Mouse (Mus musculus) layer of hippocampus, adult 9-11 months (tissue): ENCODE data around the gene Lyl1.

Experiments
- DNase-seq: peaks from one replicate; pipeline ENCODE4 v3.0.0; 2022

Gene Lyl1

GRCm38 (mm10) chr8:84700941-84701911, at the start of gene Lyl1:
Gene Lyl1 (plus strand): TSS chr8:84701457.
- DNase-seq = no peak

DNA sequence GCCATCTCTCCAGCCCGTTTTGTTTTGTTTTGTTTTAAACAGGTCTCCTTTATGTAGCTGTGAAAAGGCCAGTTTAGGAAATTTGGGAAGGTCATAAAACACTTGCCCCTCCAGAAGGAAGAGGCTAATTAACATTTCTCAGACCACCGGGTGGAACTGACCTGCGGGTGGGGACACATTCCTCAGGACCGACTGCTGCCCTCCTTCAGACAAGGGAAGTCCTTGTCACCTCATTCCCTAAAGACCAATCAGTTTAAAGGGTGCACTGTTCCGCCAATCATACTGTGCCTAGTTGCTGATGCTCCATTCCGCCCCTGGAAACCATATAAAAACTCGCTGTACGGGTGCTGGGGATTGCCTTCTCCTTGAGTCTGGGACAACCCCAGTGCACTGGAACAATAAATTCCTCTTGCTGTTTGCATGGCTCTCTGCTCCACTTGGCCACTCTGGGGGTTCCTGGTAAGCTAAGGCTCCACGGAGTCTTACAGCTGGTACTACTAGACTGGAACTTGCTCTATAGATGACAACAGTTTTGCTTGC, 48.1 kb upstream of the Lyl1 start:
- DNase-seq = no peak

- DNase-seq = no peak
Measured at GRCm38 (mm10) chr8:84654597-84654996, 46.7 kb upstream of the Lyl1 start.

DNA sequence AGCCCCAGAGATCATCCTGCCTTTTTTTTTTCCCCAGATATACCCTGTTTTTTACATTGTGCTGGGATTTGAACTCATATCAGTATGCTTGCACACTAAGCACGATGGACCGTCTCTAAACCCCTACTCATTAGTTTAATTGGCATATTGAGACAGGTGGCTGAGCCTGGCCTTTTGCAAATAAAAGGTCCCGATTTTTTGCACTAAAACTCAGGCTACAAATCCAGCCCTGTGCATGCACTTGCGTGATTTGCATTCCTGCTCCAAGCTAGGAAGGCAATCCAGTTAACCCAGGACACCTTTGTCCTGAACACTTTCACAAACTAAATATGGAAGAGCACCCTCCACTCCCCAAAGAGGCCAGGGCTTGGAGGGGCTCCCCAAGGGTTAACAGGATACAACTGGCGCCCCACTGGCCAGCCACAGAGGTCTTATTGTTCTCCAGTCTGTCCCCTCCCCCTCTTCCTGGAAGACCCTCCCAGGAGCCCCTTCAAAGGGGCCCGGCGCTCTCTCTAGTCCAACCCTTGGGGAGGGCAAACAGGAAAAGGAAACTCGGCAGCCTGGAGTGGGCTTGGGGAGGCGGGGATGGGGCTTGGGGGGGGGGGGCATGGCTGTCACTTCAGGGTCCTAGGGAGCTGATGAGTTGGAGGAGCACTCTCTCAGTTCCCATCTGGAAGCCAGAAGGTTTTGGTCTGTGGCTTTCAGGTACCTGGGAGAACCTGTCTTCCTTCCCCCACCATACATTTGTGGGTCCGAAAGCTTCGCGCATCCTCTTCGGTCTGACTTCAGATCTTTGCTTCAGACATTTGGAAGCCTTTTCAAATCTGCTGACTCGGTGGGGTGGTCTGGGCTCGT, 45.7 kb upstream of the Lyl1 start:
- no peak for DNase-seq

GRCm38 (mm10) chr8:84656191-84656525, 45.1 kb upstream of the Lyl1 start:
- DNase-seq = no peak

- no peak for DNase-seq
Measured at GRCm38 (mm10) chr8:84656641-84657126, 44.6 kb upstream of the Lyl1 start.

DNA sequence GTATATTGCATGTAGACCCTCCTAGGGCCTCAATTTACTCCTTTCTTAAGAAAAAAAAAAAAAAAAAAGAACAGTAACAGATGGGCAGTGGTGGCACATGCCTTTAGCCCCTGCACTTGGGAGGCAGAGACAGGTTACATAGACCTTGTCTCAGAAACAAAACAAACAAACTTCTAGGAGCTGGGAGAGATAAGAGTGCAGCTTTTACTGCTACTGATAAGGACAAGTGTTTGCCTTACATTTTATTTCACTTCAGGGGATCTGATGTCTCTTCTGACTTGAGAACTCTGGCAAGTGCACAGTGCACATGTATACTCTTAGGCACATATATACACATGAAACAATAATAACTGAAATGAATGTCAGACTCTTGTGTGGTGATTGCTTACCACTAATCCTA, 44.1 kb upstream of the Lyl1 start:
- no peak for DNase-seq

GRCm38 (mm10) chr8:84657680-84658079, 43.6 kb upstream of the Lyl1 start:
- DNase-seq = no peak

- no peak for DNase-seq
Measured at GRCm38 (mm10) chr8:84658951-84659350, 42.3 kb upstream of the Lyl1 start.

DNA sequence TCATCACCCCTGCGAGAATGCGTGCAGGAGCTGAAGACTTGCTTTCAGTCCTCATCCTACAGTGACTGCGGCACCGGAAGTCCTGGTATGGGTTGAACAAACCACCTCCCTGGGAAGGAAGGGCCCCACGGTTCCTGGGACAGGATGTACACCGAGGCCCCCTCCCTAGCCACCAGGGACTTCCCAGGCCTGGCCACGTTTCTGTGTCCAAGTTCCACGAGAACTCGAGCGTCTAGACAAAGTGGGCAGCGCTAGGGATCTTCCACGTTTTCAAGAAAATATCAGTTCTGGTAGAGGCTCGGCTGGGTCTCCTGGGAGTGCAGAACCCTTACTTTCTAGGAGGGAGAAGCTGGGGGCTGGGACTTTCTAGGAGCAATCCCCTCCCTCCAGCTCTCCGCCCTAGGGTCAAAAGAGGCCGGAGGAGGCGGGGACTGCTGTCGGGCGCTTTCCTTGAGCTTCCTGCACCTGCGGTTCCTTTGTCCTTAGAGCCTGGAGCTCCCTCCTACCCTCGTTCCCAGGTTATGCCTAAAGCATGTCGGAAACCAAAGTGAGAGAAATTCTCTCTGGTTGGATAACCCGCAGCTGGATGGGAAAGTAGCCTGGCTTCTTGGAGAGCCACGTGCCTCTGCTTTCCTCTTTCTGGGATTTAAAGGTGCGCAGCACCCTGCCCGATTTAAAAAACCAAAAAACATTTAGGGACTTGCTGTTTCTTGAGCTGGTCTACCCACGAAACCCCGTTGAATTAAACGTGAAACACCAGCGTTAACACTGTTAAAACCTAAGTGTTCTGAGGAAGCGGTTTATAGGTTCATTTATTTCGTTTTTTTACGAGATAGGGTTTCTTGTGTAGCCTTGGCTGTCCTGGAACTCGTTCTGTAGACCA, 41.1 kb upstream of the Lyl1 start:
- no peak for DNase-seq

- no peak for DNase-seq
Measured at GRCm38 (mm10) chr8:84660819-84661457, 40.3 kb upstream of the Lyl1 start.

GRCm38 (mm10) chr8:84661458-84661871, 39.8 kb upstream of the Lyl1 start:
- DNase-seq = peak; percentile 89

DNA sequence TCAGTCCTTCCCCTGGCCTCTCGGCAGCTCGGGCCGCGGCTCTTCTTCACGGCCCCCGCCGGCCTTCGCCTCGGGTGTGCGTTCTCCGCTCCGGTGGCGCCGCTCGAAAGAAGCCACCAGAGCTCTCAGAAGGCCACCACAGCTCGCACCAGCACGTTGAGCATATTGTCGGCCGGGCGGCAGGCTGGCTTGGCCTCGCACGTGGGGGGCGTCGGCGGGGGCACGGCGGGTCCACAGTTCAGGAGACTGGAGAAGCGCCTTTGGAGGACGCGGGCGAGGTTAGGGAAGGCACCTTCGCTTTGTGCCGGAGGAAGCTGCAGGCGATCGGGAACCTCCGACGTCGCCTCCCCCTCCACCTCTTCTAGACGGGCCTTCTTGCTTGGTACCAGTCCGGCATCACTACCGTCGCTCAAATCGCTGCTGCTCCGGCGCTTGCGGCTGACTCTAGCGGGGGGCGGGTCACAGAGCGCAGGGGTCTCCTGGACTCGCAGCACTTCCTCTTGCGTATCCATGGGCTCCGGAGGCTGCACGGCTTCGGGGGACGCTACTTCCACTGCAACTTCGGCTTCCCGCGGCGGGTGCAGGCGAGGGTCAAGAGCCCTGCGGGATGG, 39.2 kb upstream of the Lyl1 start:
- DNase-seq = no peak

DNA sequence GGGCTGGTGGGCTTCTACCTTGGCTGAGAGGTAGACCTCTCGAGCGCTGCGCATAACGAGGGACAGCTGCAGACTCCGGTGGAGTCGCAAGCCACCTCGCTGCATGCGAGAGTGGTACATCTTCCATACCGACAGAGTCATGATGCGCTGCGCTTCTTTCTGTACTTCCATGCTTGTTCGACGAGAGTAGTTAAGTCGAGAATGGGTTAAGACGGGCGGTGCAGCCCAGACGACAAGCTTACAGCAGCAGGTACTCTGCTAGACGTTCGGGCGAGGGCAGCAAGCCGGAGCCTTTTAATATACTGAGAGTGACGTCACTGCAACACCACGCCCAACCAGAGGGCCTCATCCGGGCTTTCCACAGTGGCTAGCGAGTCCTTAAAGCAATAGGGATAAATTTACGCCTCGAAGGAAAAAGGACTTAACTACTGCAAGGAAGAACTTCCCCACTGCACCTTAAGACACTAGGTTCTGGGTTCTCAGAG, 38.6 kb upstream of the Lyl1 start, which contains the start of gene Ier2:
Ier2 (minus strand) TSS at position 272 of the 485 bp plus-strand sequence.
- peak; percentile 95 for DNase-seq

- peak; percentile 97 for DNase-seq
Measured at GRCm38 (mm10) chr8:84663483-84664327, 37.6 kb upstream of the Lyl1 start.

GRCm38 (mm10) chr8:84664566-84665384, 36.5 kb upstream of the Lyl1 start:
- DNase-seq = peak; percentile 90

GRCm38 (mm10) chr8:84665385-84665893, 35.8 kb upstream of the Lyl1 start:
- DNase-seq = peak; percentile 47

- DNase-seq = no peak
Measured at GRCm38 (mm10) chr8:84668081-84668480, 33.2 kb upstream of the Lyl1 start.
